Mouse (Mus musculus) kidney, postnatal 0 days (tissue): ENCODE measurements around the gene M1ap. TPM values are rescaled to one million over a fixed set of nuclear protein-coding genes. Genes with fewer than 3 reads are reported as not detected.
A peak's percentile ranks its signal among the peaks of the same experiment; 100 is the strongest.

Experiments used
- ATAC-seq: fragments of 200-750 bp; cut with Nextera tagmentation; replicated peaks from 2 replicates; pipeline ENCODE4 v1.8.0; 2017; ENCODE audit warnings: low read depth, moderate number of reproducible peaks, moderate TSS enrichment, moderate library complexity; ENCODE audit not compliant: low FRiP score
- DNase-seq: peaks from one replicate; pipeline ENCODE4 v3.0.0-alpha.2; 2016; ENCODE audit warnings: low spot score
- H3K27ac ChIP-seq: fragments of 300-500 bp; sonication (generic); 2 replicates; pipeline ENCODE4 v1.5.1; 2014; ENCODE audit warnings: mild to moderate bottlenecking
- H3K27me3 ChIP-seq: fragments of 300-500 bp; sonication (generic); 2 replicates; pipeline ENCODE4 v1.6.1; 2014; ENCODE audit warnings: low read length, mixed read lengths; ENCODE audit not compliant: insufficient read depth
- H3K36me3 ChIP-seq: fragments of 300-500 bp; sonication (generic); 2 replicates; pipeline ENCODE4 v1.6.1; 2014; ENCODE audit warnings: low read length, mixed read lengths; ENCODE audit not compliant: insufficient read depth
- H3K4me1 ChIP-seq: fragments of 300-500 bp; sonication (generic); replicated peaks from 2 replicates; pipeline ENCODE4 v1.6.1; 2014; ENCODE audit warnings: antibody characterized with exemption, low read length, mixed read lengths; ENCODE audit not compliant: insufficient read depth
- H3K4me2 ChIP-seq: fragments of 300-500 bp; sonication (generic); 2 replicates; pipeline ENCODE4 v1.6.1; 2014; ENCODE audit warnings: mild to moderate bottlenecking, low read length, moderate library complexity, mixed read lengths
- H3K4me3 ChIP-seq: fragments of 300-500 bp; sonication (generic); replicated peaks from 2 replicates; pipeline ENCODE4 v1.5.1; 2014; ENCODE audit warnings: low read depth, low read length
- H3K9ac ChIP-seq: fragments of 300-500 bp; sonication (generic); 2 replicates; pipeline ENCODE4 v1.6.1; 2014; ENCODE audit warnings: low read depth, low read length
- H3K9me3 ChIP-seq: fragments of 300-500 bp; sonication (generic); replicated peaks from 2 replicates; pipeline ENCODE4 v1.6.1; 2016; ENCODE audit warnings: low read length, inconsistent platforms, mixed read lengths
- CTCF ChIP-seq: IDR thresholded peaks from 2 replicates; pipeline ENCODE4 v1.5.1; 2016; ENCODE audit warnings: antibody characterized with exemption, low read depth, mild to moderate bottlenecking, moderate library complexity
- WGBS: fragments of 180-500 bp; shearing (Covaris S2); extraction: QIAGEN DNeasy Blood & Tissue Kit; methylation state at CpG from one replicate; pipeline ENCODE4 v1.1.7; 2014; 5-methylcytosine and 5-hydroxymethylcytosine counted together
- polyA plus RNA-seq: library from polyadenylated mRNA; unstranded; fragments of >200 nt; fragmentation: Nextera tagmentation; extraction: Ambion mirVana; gene quantifications from 2 replicates; pipeline ENCODE4 v1.2.1, GENCODE M21; 2015

The M1ap gene
- polyA plus RNA-seq, 1 experiment from 2014 or later: 0.32 TPM

DNA sequence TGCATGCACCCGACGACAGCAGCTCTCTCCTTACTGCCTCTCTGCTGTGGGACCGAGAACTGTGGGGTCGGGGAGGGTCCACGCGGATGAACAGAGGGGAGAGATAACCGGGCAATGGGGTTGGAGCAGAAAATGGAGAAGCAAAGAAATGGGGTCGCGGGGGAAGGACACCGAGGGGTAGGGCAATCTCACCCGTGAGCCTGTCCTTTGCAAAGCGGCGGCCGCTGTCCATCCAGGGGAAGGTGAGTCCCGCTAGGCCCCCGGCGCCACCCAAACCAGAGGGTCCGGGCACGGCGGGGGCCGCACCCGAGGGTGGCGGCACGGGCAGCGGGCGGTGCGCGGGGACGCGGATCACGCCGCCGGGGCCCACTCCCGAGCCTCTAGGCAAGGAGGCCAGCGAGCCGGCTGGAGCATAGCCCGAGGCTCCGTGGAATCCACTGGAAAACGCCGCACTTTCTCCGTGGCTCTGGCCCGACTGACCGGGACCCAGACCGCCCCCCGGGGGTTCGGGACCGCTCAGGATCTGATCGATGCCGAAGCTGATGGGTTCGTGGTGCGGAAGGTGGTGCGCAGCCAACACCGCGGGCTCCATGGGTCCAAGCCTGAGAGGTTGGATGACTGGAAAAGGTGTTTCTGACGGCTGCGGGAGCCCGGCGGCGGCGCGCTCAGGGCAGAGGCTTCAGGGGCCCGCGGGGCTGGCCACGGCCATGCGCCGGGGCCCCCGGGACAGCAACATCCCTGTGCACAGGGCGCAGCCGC is 123.0 kb downstream of the M1ap start:
- H3K4me1 ChIP-seq: peaks cover 9% of the 10 kb centered on the region
- 0 out of 2 replicates have a peak overlapping the region, but pooled peaks have one; percentile 11 for H3K4me3 ChIP-seq
- H3K9ac ChIP-seq: no peak overlapping the region
- no peak for DNase-seq
- H3K36me3 ChIP-seq: no peaks in the 10 kb centered on the region
- H3K27ac ChIP-seq: no peak overlapping the region
- H3K27me3 ChIP-seq: peaks cover 83% of the 10 kb centered on the region
- TF ChIP-seq CTCF: no peak
- peak overlapping the region; percentile 30 for H3K4me2 ChIP-seq
- no peaks in the 10 kb centered on the region for H3K9me3 ChIP-seq
- 1% methylated on average over 68 of the region's 69 CpGs for WGBS
- 0 out of 2 replicates have a peak, but pooled peaks have one; percentile 18 for ATAC-seq

DNA sequence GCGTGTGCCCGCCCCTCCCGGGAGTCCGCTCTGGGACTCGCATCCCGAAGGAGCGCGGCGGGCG is 123.4 kb downstream of the M1ap start, which contains the start of gene Tlx2:
Gene Tlx2 (minus strand): TSS at position 47 of the 64 bp plus-strand sequence.
- Histone ChIP-seq H3K36me3 (no peaks in the 10 kb centered on the region), H3K4me1 (peaks cover 9% of the 10 kb centered on the region), H3K9ac (no peak within 1 kb of the TSS), H3K4me3 (peak within 1 kb of the TSS; percentile 30; the same call in 1 of the 2 replicates), H3K4me2 (peak within 1 kb of the TSS; percentile 52), H3K27me3 (peaks cover 80% of the 10 kb centered on the region), H3K9me3 (no peaks in the 10 kb centered on the region), H3K27ac (no peak within 1 kb of the TSS)
- DNase-seq (no peak), ATAC-seq (no peak)
- WGBS: 0% methylated on average over 10 of the region's 10 CpGs
- no peak for TF ChIP-seq CTCF

DNA sequence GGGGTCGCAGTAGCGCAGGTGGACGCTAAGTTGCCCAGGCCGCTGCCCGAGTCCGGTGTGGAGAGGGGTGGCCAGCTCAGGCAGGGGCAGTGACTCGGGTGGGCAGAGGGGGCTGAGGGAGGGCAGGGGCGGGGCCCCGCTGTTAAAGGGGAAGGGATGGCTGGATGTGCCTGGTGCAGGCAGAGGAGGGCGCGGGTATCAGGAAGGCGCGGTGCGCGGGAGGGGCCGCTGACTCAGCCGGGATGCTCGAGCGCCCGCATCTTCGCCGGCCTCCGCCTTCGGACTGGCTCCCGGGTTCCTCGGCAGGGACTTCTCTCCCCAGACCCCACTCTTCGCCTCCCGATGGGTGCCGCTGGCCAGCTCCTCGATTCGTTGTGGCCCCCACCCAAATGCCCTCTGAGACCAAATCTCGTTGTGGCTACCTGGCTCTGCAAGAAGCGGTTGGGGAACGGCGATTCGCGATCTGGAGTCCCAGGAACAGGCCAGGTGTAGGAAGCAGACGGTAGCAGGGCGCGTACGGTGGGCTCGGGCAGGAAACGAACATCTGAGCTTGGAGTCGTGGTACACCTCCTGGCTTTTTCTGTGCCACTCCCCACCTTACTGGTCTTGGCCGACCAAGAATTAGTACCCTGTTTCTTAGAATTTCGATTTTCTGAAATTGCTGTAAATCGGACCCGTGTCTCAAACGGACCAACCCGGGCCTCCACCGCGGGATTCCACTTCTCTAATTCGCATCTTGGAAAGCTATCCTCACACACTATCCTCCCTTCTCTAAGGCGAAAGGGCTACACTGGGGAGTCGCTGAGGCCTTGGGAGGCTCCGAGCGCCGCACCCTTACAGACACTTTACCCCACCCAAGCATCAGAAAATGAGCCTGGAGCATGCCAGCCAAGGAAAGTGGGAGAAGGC is 123.9 kb downstream of the M1ap start:
- ATAC-seq (peak; percentile 11; the same call in 1 of the 2 replicates), DNase-seq (peak; percentile 26)
- H3K27me3 ChIP-seq: peaks cover 77% of the 10 kb centered on the region
- peaks cover 9% of the 10 kb centered on the region for H3K4me1 ChIP-seq
- H3K4me2 ChIP-seq: peak overlapping the region; percentile 30
- H3K36me3 ChIP-seq: no peaks in the 10 kb centered on the region
- no peak for TF ChIP-seq CTCF
- no peak overlapping the region for H3K27ac ChIP-seq
- under 1% methylated on average over 43 of the region's 58 CpGs for WGBS
- peak overlapping the region; percentile 11; the same call in 1 of the 2 replicates for H3K4me3 ChIP-seq
- no peak overlapping the region for H3K9ac ChIP-seq
- H3K9me3 ChIP-seq: no peaks in the 10 kb centered on the region

DNA sequence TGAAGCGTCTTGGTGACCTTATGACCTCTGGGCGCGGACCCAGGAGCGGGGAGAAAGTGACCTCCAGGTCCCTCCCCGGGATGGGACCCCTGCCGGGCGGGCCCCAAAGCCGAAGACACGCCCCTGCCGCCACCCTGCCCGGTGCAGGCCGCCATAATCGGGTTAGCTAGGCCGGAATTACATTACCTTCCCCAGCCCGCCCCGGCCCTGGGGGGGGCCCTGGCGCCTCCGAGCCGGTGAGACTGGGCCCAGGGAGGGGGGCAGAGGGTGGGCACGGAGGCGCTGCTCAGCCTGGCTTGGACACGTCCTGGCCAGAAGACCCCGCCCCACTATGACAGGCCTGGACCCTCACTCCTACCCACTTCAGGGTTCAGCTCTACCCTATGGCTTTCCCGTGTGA is 124.5 kb downstream of the M1ap start:
- Histone ChIP-seq H3K4me2 (no peak overlapping the region), H3K27me3 (peaks cover 71% of the 10 kb centered on the region), H3K9ac (no peak overlapping the region), H3K4me1 (peaks cover 9% of the 10 kb centered on the region), H3K4me3 (peak overlapping the region; percentile 8; the same call in 1 of the 2 replicates), H3K36me3 (no peaks in the 10 kb centered on the region), H3K9me3 (no peaks in the 10 kb centered on the region), H3K27ac (no peak overlapping the region)
- ATAC-seq: 0 out of 2 replicates have a peak, but pooled peaks have one; percentile 35
- no peak for DNase-seq
- 3% methylated on average over 23 of the region's 24 CpGs for WGBS
- no peak for TF ChIP-seq CTCF

DNA sequence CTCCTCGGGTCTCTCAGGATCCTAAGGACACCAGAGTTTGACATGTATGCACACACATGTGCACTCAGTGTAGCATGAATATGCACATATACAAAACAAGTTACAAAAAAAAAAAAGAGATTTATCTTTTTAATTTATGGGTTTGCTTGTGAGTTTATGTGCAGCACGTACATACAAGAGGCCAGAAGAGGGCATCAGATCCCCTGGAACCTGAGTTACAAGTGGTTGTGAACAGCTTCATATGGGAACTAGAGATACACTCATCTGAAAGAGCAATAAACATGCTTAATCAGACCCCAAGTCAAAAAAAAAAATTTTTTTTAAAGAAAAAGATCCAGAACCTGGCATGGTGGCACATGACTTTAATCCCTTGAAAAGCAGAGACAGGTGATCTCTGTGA is 128.3 kb downstream of the M1ap start:
- Histone ChIP-seq H3K4me3 (no peak overlapping the region), H3K4me1 (peaks cover 4% of the 10 kb centered on the region; the same call in 1 of the 2 replicates), H3K9me3 (no peaks in the 10 kb centered on the region), H3K36me3 (no peaks in the 10 kb centered on the region), H3K27ac (no peak overlapping the region), H3K9ac (no peak overlapping the region), H3K4me2 (no peak overlapping the region), H3K27me3 (peaks cover 37% of the 10 kb centered on the region)
- 18% methylated on average over 2 of the region's 2 CpGs for WGBS
- peak; percentile 65 for TF ChIP-seq CTCF
- ATAC-seq (no peak), DNase-seq (peak; percentile 40)

DNA sequence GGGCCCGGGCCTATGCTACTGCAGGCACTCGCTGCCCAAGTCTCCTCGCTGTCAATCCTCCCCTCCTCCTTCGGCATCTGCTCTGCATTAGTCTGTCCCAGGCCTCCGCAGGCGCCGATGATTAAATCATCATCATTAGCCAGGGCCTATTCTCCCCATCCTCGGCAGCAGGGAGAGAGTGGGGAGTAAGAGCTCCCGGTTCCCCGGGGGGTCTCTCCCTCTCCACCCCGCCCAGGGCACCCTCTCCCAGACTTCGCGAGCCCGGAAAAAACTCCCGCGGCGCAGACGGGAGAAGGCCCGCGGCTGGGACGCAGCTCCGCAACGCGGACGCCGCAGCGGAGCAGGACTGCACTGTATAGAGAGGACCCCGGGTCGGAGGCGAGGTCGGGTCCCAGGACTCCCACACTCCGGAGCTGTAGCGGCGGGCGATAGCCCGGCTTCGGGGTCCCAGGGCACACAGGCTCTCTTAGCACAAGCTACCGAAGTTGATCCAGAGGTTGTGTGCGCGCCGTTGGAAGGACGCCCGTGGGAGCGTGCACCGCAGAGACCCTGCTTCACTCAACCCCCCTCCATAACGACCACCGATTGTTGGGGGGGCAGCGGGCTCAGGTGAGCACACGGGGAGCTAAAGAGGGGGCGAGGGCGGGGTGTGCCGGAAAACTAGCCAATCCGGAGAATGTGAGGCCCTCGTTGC is 131.1 kb downstream of the M1ap start, which contains the start of gene Pcgf1:
Gene Pcgf1 (plus strand): TSS at position 240 of the 694 bp plus-strand sequence.
- H3K4me1 ChIP-seq: 0 out of 2 replicates have a peak, but pooled peaks cover 4% of the 10 kb centered on the region
- peak; percentile 53 for ATAC-seq
- DNase-seq: peak; percentile 39
- peak within 1 kb of the TSS; percentile 87 for H3K27ac ChIP-seq
- peak within 1 kb of the TSS; percentile 76 for H3K9ac ChIP-seq
- peak within 1 kb of the TSS; percentile 98 for H3K4me2 ChIP-seq
- H3K9me3 ChIP-seq: no peaks in the 10 kb centered on the region
- H3K4me3 ChIP-seq: peak within 1 kb of the TSS; percentile 66
- H3K36me3 ChIP-seq: peaks cover 4% of the 10 kb centered on the region; the same call in 1 of the 2 replicates
- peaks cover 13% of the 10 kb centered on the region; the same call in 1 of the 2 replicates for H3K27me3 ChIP-seq
- under 1% methylated on average over 54 of the region's 54 CpGs for WGBS
- no peak for TF ChIP-seq CTCF
